Mouse (Mus musculus) bone marrow, adult 2 months (tissue): ENCODE measurements at regions not wholly inside any gene's neighbourhood (a gene's known extent, or its start where the extent isn't known, plus 50 kb on each side); places are given as distances from the start of the nearest gene placed in this dataset.

Source experiments
- CTCF ChIP-seq: fragments of 200-500 bp; IDR thresholded peaks from 2 replicates; pipeline ENCODE4 v1.5.1; 2011; ENCODE audit warnings: low read length, control low read depth; ENCODE audit not compliant: control insufficient read depth, insufficient read depth
- POLR2A ChIP-seq: fragments of 200-500 bp; IDR thresholded peaks from 2 replicates; pipeline ENCODE4 v1.6.1; 2011; ENCODE audit warnings: low read depth, mild to moderate bottlenecking, control low read depth, low read length, borderline replicate concordance; ENCODE audit not compliant: control insufficient read depth

DNA sequence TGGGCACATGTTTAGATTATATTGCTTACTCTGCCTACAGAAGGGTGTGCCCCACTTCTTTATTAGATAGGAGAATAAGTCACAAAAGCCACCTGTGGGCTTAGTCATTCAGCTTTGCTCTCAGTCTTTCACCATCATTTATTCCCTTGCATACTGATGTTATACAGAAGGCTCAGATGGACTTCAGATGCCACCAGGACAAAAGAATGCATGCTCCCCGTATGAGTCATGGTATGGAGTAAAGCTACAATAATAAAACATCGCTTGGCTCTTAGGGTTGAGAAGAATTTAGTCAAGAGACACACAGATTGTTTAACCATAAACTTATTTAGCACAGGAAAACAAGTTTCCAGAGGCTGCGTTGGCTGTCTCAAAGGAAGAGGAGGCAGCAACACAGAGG lies 1473.5 kb downstream of the Slc22a22 start:
- TF ChIP-seq POLR2A (no peak), CTCF (no peak)
